Mouse (Mus musculus) CD4-positive naive resting alpha-beta T cell, adult 57 days (primary cell): ENCODE data around the gene Klhl28. TPM values are rescaled to one million over a fixed set of nuclear protein-coding genes. Genes with fewer than 3 reads are reported as not detected.

ENCODE experiments used
- total RNA-seq: library from RNA; stranded (reverse); gene quantifications from one replicate; pipeline ENCODE4 v1.2.4, GENCODE M21; 2023

The Klhl28 gene
- total RNA-seq: 20.4 TPM

DNA sequence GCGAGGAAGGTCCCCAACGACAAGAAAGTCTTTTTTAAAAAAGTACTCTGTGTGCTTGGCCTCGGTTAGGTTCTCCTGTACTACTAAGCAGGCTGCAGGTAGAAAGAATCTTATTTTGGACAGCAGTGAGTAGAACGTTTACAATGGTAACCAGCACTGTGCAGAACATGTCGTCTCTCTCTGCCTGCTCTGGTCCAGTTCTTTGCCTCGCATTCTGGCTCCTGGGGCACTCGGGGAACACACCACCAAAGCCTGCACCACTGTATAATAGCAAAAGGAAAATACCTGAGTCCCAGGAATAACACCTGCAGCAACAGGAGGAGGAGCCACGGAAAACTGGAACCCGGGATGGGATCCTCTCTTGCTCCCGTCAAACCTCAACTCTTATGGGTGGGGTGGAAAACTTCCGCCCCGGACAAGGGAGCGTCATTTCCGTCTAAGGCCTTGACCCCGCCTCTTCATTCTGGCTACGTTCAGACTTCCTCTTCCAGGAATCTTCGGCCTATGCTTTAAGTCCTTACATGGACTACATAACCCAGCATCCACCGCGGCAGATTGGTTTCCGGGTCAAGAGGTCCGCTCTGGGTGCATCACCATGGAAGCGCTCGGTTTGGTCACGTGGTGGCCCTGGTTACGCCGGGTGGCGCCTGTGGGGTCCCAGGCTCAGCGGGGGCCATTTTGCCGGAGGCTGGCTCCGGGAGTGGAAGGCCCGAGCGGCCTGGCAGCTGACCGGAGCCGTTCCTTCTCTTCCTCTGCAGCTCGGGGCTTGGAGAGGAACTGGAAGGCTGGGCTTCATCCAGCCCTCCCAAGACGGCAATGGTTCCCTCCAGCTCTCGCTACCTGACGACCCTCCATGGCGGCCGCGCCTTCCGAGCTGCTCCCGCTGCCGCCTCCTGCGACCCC lies at the start of gene Klhl28, which contains the start of gene Togaram1:
Gene Klhl28, minus strand, starts transcription at position 411 of the 903 bp plus-strand sequence.
Gene Togaram1, plus strand, starts transcription at position 681 of the 903 bp plus-strand sequence.

DNA sequence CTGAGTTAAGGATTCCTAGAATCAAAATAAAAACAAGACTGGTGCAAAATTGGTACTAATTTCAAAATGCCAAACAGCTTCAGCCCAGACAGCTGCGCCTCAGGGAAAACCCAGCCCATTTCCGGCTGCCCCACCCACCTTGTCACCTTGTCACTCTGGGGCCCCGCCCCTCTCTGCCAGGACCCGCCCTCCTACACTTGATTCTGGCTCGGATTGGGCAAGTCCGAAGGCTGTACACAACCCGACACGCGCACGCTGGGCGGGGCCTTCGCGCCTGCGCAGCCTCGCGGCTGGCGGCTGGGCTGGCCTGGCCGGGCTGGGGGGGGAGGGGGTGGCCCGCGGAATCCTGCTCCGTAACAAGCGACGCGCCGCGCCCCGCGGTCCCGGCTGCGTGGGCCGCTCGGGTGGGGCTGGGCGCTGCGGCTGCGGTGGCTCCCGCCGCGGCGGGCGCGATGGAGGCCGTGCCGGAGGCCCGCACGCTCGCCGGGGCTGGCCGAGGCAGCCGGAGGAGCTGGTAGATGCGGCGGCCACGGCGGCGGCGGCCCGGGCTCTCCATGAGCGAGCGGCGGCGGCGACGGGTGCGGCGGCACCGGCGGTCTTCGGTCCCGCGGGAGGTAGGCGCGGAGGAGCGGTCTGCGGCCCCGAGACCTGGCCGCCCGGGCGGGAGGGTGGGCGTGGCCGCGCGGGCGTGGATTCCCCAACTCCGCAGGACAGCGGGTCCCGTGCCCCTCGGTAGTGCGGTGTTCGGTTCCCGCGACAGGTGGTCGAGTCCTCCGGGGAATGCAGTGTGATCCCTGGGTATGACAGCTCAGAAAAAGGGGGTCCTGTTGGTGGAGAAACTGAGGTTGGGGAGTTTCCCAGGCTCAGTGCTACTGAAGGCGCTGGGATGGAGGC lies 47.5 kb downstream of the Klhl28 start, which contains the start of gene Gm527:
Gene Gm527, plus strand, starts transcription at position 329 of the 894 bp plus-strand sequence.

Other genes starting within 250 kb of the Klhl28 start
- 11.9 TPM for gene Gm527, start 47.6 kb downstream of the Klhl28 start, total RNA-seq
- gene Togaram1, start 270 bp upstream of the Klhl28 start, total RNA-seq: 56.2 TPM
- 140 TPM for gene Prpf39, start 70.8 kb upstream of the Klhl28 start, total RNA-seq
- gene Fkbp3, start 108.5 kb upstream of the Klhl28 start, total RNA-seq: 101 TPM
- 11.1 TPM for gene Fancm, start 110.1 kb upstream of the Klhl28 start, total RNA-seq
- 0.71 TPM for gene Mis18bp1, start 207.1 kb upstream of the Klhl28 start, total RNA-seq